Mouse (Mus musculus): ENCODE data around the gene Gcc2.
"Not testable (repeated sequence)": the region's sequence is repeated elsewhere in the genome, so short reads cannot be mapped to it uniquely, and the experiment has no call there.

DNA sequence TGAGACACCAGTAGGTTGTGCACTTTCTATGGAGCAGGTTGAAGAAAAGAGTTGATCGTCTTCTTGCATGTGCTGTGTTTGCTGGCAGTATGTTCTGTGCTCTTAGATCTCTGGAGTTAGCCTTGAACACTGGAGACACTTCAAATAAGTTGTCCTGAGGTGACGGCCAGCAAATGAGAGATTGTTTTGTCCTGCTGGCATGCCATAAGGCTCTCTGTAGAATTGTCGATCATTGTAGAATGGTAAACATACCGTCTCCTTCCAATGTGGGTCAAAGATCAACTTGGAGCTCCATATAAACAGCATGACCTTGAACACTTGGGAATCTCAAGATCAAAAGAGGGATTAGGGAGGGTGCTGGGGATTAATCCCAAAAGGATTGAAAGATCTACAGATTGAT lies 28.9 kb upstream of the Gcc2 start:
- TF ChIP-seq POLR2A (IDR thresholded peaks at IDR 0.05; ENCODE audit: low read depth, low read length); CTCF (conservative IDR thresholded peaks at IDR 0.05; ENCODE audit: insufficient read depth, insufficient read length, low read depth, low read length): not testable (repeated sequence)

Measured in kidney, adult 2 months (tissue).